Mouse (Mus musculus) gastrocnemius, adult 8-10 months (tissue): ENCODE results near the gene Zscan26. TPM values are rescaled to one million over a fixed set of nuclear protein-coding genes. Genes with fewer than 3 reads are reported as not detected.
A peak's percentile ranks its signal among the peaks of the same experiment; 100 is the strongest.
"Not testable (repeated sequence)": the region's sequence is repeated elsewhere in the genome, so short reads cannot be mapped to it uniquely, and the experiment has no call there.

ENCODE experiments used
- DNase-seq, 2 experiments: peaks; one replicate each; pipeline ENCODE4 v3.0.0; 2022; ENCODE audit warnings: low spot score in 2 of 2
- total RNA-seq, 4 experiments: library from RNA; stranded (reverse); gene quantifications; 2 replicates each; pipeline ENCODE4 v1.2.4; 2022

The Zscan26 gene
- total RNA-seq = 10 to 100 TPM; 12.9 to 15.9 (median 14.5) TPM

DNA sequence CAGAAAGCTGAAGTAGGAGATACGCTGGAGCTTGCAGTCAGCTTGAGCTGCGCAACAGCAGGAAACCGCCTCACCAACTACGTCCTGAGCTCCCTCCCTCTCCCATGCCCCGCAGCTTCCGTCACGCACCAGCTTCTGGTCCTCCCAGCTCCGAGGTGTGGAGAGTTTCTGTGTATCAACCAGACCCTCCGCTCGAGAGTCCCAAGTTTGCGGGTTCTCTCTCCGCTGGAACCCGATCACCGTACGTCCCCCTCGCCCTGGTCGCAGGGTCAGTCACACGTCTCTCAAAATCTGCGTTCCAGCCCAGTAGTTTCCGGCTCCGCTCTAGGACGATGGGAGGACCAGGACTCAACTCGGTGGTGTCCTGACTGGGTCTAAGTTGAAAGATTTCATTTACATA is at the start of gene Zscan26:
Gene Zscan26 (minus strand): TSS at position 282 of the 400 bp plus-strand sequence.
- peak; percentile 66 to 70 for DNase-seq

DNA sequence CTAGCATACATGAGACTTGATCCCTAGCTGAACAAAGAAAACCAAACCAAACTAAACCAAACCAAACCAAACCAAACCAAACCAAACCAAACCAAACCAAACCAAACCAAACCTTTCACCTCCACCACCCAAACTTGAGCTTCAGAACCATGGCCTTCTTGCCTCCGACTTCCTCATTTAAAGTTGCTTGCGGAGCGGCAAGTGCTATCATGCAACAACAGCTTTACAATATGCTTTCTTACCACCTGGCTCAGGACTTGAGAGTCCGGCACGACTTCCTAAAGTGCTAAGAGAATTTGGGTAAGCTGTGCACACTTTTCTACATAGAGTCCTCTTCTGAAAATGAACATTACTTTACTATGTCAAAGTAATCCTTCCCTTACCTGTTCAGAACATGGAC is 48.8 kb upstream of the Zscan26 start:
- DNase-seq = no peak

DNA sequence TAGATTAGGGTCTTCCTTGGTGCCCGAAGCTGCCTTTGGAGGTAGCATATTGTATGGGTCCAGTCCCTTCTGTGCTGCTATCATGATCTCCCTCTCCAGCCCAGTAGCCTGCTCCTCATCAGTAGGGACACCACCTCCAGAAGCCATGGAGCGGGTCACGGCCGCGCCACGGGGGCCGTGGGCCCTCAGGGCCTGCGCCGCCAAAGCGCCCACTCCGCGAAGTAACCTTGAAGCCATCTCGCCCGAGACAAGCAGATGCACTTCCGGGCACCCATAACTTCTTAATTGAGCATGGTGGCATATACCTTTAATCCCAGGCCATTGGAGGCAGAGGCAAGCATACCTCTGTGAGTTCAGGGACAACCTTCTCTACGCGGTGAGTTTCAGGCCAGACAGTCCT is 47.7 kb upstream of the Zscan26 start, which contains the start of gene Gm11273:
Gene Gm11273 (minus strand): TSS at position 237 of the 400 bp plus-strand sequence.
- not testable (repeated sequence) for DNase-seq

DNA sequence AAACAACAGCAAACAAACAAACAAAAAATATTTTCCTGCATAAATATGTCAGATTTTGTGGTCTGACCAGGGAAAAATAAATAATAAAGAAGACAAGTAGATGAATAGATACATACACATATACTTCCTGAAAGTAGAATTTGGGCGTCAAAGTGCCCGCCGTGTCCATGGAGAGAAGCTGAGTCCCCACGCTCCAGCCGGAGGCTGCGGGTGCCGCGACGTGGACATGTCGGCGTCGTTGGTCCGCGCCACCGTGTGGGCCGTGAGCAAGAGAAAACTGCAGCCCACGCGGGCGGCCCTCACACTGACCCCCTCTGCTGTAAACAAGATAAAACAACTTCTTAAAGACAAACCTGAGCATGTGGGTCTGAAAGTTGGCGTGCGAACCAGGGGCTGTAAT is 41.5 kb upstream of the Zscan26 start, which contains the start of gene AK157302:
Gene AK157302 (plus strand): TSS at position 144 of the 400 bp plus-strand sequence.
- no peak for DNase-seq

DNA sequence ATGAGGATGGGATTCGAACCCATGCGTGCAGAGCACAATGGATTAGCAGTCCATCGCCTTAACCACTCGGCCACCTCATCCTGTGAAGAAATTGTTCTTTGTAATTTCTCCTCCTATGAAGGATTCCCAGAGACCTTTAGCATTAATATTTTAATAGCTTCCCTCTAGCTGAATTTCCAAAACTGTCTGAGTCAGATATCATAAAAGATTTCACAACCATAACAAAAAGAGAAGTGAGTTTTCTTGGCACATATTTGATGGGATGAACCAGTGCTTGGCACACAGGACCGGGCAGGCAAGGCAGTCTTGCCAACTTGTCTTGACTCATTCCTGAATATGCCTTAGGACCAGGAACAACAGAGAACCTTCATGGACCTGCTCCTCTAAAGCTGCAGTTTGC is 39.3 kb upstream of the Zscan26 start:
- no peak for DNase-seq

DNA sequence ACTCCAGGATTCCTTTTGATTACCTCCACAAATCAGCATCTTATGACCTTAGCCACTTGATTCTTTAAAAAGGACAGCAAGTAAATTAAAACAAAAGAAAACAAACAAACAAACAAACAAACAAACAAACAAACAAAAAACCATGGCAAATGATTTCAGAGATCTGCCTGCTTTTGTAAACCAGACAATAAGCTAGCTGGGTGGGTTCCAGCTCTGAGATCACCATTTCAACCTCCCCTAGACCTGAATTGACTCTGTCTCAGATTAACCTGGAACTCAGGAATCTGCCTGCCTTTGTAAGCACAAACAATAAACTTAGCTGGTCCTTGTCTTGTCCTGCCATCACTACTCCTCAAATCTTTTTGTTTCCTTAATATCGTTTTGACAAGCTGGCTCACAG is 33.4 kb upstream of the Zscan26 start:
- no peak for DNase-seq

DNA sequence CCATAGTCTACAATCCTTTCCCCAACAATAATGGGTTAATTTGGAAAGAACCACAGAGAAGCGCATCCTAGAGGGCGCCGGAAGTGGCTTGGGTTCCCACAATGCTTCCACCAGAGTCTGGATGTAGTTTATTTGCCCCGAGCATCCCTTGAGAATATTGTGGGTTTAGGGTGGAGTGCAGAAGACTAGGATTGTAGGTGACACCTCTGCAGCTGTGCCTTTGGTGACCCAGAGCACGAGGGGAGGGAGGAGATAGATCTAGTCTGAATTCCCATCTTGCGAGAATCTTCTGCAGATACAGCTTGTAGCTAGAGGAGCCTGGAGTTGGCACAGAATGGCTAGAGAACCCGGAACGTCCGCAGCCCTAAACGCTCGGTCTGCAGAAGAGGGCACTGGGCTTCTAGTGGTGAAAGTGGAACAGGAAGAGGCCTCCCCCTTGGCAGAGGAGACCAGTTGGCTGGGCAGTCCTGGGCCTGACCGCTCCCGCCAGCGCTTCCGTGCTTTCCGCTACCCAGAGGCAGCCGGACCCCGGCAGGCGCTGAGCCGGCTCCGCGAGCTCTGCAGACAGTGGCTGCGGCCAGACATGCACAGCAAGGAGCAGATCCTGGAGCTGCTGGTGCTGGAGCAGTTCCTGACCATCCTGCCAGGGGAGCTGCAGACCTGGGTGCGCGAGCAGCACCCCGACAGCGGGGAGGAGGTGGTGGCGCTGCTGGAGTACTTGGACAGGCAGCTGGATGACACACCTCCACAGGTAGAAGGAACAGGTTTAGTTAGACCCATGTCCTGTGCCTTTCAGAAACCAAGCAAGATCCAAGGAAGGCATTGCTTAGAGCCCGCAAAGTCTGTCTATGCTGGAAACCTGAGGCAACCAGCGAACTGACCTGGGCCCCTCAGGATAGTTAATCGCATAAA is 25.5 kb upstream of the Zscan26 start, which contains the start of the genes Zkscan4 and Gm10065:
Gene Zkscan4 (plus strand): TSS at position 149 of the 912 bp plus-strand sequence.
Gene Gm10065 (minus strand): TSS at position 683 of the 912 bp plus-strand sequence.
- DNase-seq = peak; percentile 37 to 38

DNA sequence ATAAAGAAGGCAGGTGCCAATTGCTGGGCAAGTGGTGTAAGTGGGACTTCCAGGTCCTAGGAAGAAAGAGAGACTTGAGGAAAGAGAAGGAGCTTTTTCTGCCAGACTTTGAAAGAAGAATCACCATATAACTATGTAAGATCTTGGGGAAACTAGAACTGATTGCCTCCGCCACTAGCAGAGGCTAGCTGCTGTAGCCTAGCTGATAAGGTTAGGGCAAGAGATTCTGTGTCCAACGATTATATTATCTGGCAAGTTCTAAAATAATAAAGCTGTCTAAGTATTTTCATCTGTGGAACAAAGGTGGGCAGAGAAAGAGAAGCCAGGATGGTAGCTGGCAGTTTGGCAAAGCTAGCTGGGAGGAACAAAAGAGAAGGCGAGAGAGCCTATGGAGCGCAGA is 18.9 kb upstream of the Zscan26 start:
- no peak for DNase-seq

DNA sequence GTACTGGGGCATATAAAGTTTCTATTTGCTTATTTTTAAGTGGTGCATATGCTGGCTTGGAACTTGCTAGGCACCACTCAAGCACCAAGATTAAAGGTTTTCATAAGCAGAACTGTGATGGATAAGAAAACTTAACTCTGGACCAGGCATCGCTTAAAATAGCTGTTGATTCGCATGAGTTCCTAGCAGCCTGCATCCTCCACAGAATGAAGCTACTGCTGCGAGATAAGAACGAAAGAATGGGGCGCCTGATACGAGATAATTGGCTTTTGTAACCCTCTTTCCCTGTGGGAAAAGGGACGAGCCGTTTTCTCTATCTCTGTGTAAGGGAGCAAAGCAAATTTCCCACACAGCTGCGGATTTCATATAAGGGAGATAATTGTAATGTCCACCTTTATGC is 15.6 kb upstream of the Zscan26 start:
- no peak for DNase-seq

DNA sequence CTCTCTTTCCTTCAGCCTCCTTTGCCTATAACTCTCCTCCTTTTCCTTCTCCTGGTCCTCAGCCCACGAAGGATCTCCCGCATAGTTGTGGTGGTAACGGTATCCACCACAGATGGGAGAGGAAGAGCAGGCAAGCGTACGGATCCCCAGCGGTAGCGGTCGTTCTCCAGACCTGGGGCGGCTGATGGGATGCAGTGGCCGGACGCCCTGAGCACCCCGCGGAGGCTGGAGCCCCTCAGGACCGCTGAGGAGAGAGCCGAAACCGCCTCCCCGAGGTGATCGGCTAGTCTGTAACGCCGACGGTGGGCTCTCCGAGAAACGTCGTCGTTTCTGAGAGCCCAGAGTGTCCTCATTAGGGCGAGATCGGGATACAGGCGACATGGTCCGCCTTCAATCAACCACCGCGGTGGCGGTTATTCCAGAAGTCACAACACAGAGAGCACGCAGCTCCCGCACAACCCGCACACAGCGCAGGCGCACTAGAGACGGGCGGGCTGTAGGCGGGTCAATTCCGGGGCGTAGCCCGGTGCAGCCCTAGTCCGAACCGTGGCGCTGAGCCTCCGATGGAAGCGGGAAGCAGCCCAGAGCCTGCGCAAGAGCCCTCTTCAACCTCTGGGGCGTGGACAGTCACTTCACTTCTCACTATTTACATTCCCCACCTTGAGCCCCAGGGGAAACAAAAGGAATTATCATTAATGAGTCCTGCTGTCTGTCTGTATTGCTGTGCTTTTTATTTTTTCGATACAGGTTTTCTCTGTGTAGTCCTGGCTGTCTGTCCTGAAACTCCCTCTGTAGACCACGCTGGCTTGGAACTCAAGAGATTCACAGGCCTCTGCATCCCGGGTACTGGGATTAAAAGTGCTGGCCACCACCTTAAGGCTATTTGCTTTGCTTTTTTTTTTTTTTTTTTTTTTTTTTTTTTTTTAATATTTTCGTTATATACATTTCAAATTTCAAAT is 14.8 kb upstream of the Zscan26 start, which contains the start of gene Nkapl:
Gene Nkapl (minus strand): TSS at position 449 of the 959 bp plus-strand sequence.
- peak; percentile 64 to 71 for DNase-seq

DNA sequence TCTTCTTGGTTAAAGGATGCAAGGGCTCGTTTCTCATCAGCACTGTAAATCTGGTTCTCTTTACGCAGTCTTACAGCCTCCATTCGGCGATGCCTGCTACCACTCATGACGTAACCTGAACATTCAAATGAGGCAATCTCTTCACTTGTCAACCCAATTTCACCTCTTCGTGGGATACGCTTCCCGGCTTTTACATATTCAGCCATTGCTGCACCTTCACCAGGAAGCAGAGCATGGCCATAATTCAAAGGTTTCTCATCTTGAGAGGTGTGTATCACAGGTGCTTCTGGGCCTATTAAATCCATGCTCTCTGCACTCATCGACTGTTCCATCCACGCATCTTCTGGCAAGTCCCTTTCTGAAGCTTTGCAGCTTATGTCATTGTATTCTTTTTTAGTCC is 13.8 kb upstream of the Zscan26 start:
- no peak for DNase-seq

DNA sequence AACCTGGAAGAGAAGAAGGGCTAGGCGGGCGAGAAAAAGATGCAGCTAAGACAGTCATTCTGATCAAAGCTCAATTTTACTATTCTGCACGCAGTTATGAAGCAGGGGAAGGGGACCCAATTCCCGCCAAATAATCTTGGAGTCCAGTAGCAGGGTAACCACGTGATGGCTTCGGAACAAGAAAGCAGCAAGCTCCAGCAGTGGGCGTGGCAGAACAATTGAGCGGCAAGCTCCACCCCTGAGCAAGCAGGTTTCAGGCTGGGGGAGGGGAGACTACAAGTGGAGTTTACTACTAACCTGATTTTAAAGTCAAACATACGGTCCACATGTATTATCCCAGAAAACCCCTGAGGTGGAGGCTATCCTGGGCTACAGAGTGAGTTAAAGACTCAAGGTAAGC is 9.0 kb upstream of the Zscan26 start:
- not testable (repeated sequence) for DNase-seq

DNA sequence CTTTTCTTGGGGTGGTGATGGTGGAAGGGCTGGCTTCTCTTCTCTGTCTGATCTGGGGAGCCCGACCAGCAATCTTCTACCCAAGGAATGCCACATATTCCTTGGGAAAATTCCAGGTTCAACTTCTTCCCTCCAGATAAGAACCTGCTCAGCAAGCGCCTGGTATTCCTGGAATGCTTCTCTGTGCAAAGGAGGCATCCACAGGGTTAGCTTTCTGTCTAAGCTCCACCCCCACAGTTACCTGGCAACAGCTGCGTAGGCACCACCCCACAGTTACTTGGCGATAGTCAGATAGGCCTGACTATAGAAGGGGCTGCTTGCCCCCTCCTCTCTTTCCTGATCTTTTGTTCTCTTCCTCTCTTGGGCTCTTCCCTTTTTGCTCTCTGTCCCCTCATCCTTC is 2.8 kb upstream of the Zscan26 start:
- DNase-seq = no peak

DNA sequence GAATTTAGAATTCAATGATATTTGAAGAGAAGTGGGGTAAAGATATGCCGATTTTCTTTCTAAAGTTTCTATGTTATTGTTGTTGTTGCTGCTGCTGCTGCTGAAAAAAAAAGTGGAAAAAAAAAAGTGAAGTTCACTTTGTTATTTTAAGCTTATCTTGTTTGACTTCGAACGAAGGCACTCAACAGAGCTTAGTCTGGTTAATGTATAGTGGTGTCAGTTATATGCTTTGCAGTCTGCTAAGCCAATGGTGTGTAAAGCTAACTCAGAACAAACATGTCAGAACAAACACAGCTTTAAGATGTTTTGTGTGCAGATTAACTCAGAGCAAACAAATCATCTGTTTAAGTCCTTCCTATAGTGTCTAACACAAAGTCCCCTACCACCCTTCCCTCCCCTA is 603 bp upstream of the Zscan26 start:
- no peak for DNase-seq

DNA sequence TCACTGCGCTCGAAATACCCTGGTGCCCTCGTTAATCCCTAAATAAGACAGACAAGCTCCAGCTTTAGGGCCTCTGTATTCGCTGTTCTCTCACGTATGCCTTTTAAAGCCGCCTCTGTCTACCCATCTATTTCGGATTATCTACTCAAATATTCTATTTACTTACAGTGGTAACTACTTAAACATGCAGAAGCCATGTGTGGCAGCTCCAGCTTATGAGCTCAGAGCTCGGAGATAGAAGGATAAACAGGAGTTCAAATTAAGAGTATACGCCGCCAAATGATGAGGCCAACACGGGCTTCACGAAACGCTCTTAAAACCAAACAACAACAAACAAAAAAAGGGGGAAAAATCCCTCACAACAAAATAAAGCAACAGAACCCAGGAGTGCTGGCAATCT is 488 bp downstream of the Zscan26 start:
- no peak for DNase-seq

DNA sequence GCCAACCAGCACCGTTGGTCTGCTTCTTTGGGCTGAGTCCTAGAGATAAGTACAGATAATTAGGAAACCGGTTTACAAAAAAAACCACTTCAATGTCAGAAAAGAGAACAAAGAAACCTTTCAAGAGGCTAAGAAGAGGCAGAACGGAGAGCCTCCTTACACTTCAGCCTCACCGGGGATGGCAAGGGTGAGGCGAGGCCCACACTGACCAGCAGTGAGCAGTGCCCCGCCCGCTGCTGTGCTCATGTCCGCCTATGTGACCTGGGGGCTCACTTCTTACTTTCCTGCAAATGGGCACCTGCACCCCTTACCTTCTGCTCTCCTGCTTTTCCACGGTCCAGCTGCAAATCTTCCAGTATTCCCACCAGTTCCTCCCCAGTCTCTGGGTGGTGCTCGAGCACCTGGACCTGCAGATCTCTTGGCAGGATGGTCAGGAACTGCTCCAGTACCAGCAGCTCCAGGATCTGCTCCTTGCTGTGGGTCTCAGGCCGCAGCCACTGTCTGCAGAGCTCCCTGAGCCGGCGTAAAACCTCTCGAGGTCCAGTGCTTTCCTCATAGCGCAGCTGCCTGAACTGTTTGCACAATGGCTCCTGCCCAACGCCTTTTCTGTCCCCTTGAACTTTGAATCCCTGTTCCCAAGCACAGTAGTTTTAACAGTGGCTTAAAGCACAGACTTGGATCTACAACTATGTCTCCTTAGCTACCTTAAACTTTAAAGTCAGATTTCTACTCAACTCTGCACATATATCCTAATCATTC is 5.5 kb downstream of the Zscan26 start:
- no peak for DNase-seq

DNA sequence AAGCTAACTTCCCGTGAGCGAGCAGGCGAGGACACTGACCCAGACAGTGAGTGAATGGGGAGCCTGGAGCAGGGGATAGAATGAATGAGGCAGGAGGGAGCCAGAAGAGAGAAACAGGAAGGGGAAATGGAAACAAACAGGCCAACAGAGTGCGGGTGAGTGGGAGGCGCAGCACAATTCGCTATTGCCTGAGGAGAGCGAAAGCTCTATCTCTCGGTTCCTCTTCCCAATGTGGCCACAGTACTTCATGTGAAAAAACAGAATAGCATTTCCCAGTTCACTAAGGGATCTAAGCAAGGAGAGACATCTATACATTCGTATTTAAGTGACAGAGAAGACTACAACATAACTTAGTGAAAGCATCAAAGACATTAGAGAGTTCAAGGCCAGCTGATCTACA is 6.7 kb downstream of the Zscan26 start:
- DNase-seq = no peak

DNA sequence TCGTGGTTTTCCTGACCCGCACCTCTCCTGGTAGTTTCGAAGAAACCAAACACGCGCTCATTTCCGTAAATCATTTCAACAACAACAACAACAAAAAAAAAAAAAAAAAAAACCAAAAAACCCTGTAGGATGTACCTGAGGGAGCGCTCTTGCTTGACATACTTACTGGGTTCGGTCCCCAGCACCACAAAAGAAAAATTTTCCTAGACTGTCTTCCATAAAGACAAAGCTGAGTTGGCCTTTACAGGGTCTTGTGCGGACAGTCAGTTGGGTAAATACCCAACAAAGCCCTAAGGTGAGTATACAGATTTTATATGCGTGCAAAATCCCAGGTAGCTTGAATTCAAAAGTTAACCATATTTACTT is 12.3 kb downstream of the Zscan26 start:
- no peak for DNase-seq

DNA sequence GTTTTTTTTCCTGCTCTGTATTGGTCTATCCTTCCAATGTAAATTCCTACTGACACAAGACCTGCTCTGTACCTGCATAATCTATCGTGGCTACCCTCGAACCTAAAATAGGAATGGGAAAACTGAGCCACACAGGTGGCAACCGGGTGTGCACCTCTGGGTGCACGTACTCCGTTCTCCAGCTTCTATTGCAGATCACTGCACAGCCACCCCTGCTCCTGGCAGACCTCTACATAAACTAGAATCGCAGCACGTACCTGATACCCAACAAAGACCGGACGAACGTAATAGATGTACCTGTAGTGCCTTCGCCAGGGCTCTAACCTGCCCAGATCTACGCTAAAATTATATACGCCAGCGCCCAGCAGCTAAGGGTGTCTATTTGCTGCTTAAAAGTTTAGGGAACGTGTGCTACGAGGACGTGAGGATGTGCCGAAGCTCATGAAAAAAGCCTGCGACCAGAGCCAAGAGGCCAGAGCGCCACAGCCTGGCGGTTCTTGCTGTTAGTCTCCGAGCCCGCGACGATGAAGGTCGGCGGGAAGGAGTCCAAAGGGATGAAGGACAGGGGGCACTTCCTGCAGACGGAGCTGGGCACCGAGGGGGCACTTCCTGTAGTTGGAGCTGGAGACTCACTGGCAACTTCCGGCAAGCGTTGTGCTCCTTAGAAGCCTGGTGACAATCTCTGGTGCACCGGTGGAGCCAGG is 12.9 kb downstream of the Zscan26 start, which contains the start of gene Pgbd1:
Gene Pgbd1 (minus strand): TSS at position 556 of the 704 bp plus-strand sequence.
- peak; percentile 20 to 31 for DNase-seq

DNA sequence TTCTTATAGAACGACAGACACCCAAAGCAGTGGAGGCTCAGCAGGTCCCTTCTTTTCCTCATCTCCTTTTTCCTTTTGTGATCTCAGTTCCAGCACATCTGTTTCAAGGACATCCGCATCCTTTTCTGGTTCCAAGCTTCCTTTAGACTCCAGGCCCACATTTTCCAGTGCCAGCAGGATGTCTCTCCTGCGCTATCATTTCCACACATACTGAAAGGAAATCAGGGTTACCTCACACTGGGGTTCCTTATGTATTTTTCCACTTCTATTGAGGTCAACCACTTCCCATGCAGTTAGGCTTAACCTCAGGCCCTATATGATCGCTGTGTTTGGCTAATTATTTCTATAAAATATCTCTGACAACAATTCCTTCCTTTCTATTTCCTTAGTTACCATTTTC is 18.1 kb downstream of the Zscan26 start:
- no peak for DNase-seq
